Mouse (Mus musculus): Measurements from ENCODE around the gene Ccna2. TPM values are rescaled to one million over a fixed set of nuclear protein-coding genes. Genes with fewer than 3 reads are reported as not detected.
"Not testable (repeated sequence)": the region's sequence is repeated elsewhere in the genome, so short reads cannot be mapped to it uniquely, and the experiment has no call there.

The Ccna2 gene
- total RNA-seq (2021), result 1 to 10 TPM in 1 of 2 experiments, under 1 TPM in 1; 0.96 to 1.7 TPM
- long read RNA-seq, experiment 1, result 0 reads
- long read RNA-seq, experiment 2, partial matches to known transcripts, result 0 of 1 reads
- long read RNA-seq, experiment 2, other reads (novel, unspliced or antisense), result 0 of 1 reads

DNA sequence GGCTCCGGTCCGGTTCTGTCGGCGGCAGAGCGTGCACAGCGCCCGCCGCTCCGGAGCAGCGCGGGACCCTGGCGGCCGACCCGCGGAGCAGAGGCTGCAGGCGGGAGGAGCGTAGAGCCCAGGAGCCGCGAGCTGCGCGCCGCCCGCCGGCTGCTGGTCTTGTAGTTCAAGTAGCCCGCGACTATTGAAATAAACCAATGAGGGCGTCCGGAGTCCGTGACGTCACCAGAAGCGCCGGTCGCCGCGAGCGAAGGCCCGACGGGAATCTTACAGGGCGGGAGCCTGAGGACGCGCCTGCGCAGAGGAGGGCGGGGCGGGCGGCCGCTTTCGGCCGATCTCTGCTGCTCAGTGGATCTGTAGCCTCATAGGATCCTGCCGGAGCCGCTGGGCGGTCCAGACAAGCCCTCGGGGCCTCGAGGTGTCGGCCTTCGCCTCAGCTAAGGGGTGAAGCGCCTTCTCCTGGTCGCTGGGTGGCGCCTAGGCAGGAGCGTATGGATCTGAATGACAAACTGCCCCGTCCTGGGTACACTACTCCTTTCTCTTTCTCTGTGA lies at the start of gene Ccna2:
TSS of gene Ccna2 (minus strand) at position 324 of the 552 bp plus-strand sequence.
- intact Hi-C loops (cut with DNase I), result no loop called here
- DNase-seq, result peak; percentile 95 to 96

DNA sequence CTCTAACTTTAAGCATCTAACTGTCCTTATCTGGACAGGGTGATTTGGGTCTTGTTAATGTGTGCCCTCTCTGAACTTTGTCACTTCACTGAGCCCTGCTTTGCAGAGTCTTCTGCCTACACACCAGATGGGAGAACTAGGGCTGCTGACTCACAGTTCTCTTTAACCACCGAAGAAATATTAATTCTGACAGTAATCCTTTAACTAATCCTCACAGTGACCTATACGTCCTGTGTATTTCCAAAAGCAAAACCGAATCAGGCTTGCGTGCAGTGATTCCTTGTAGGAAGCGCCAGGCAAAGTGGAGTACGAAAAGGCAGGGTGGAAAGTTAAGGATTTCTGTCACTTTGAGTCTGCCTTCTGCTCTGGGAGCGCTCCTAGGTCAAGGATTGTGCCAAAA lies 46.2 kb upstream of the Ccna2 start:
- DNase-seq, result no peak
- intact Hi-C loops (cut with DNase I), result no loop called here

DNA sequence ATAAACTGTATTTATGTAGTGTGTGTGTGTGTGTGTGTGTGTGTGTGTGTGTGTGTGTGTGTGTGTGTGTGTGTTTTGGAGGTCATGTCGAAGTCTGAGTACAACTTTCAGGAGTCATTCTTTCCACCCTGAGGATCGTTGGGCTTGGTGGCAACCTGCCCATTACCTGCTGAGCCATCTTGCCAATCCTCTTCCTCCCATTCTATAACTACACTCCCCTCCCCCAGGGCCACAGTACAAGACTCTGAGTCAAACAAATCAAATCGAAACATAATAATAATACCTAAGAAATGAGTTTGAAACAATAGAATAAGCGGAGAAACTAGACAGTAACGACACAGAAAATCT lies 41.9 kb upstream of the Ccna2 start:
- intact Hi-C loops (cut with DNase I), result no loop called here
- DNase-seq, result no peak

DNA sequence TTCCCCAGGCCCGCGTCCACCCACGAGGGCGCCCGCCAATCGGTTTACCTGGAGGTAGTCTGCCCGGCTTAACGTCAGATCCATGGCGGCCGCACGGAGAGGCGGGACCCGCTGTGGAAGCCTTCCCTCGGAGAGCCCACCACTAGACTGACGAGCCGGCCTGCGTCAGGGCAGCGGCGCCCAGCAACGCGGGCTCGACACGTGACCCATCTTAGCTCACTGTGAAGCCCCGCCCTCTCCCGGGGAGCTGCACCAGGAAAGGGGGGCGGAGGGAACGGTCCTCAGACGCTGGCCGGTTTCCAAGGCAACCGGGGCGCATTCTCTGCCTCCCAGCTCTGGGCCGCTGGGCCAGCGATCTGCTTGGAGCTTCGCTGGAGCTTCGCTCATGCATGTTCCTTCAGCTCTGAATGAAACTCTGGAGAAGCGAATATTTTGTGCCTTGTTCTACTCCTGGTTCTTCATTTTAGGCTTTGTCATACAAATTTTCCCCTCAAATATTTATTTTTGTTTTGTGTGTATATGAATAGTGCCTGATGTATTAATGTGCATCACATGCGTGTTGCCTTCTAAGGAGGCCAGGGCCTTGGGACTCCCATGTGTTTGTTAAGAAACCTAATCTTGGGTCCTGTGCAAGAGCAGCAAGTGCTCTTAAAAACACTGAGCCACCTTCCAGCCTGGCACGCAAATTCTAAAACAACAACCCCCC lies 41.4 kb upstream of the Ccna2 start, which contains the start of gene Bbs7:
TSS of gene Bbs7 (minus strand) at position 276 of the 706 bp plus-strand sequence.
- intact Hi-C loops (cut with DNase I), result no loop called here
- DNase-seq, result peak; percentile 76 to 86

DNA sequence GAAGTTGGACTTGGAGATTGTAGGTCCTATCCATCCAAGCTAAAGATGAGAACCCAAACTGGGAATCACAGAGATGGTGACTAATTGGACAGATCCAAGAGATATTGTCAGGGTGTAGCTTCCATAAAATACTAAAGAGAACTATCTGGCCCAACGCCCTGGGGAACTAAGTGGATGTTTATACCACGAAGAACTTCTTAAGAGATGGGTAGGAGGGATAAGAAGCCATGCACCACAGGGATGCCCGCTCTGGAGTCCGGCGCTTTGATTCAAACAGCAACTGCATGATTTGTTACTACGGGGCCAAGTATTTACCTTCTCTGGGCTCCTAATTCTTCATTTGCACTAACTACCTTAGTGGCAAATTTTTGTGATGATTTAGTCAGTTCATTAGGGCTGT lies 40.7 kb upstream of the Ccna2 start:
- intact Hi-C loops (cut with DNase I), result no loop called here
- no peak for DNase-seq

DNA sequence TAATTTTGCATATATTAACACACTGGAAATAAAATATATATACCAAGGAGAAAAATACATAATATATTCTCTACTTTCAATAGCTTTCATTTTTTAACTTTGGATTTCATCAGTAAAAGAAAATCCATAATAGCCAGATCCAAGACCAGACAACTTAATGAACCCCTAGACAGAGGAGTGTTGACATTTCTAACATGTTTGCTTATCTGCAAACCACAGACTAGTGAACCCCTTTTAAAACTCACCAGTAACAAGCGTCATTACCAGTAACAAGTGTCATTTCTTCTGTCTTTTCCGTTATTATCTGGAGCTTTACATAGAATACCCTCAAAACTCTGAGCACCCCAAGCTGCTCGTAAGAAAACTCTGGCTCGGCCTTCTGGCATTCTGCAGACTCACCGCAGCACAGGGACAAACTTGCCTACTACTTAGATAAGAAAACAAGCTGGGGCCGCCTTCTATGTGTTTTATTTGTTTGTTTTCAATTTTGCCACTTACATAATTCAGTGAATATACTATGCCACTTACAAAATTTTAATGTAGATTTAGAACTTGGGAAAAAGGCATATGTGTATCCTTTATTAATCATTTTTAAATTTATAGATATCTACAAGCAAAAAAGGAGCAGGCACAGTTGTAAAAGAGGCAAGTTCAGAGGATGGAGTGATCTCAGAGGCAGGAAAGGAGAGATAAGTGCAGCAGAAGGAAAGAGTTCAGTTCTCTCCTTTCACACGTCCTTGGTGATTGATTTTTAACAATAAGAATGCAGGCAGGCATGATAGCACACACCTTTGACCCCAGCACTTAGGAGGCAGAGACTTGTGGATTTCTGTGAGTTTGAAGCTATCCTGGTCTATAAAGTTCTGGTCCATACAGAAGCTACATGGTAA lies 34.2 kb upstream of the Ccna2 start:
- intact Hi-C loops (cut with DNase I), result no loop called here
- DNase-seq, result no peak

DNA sequence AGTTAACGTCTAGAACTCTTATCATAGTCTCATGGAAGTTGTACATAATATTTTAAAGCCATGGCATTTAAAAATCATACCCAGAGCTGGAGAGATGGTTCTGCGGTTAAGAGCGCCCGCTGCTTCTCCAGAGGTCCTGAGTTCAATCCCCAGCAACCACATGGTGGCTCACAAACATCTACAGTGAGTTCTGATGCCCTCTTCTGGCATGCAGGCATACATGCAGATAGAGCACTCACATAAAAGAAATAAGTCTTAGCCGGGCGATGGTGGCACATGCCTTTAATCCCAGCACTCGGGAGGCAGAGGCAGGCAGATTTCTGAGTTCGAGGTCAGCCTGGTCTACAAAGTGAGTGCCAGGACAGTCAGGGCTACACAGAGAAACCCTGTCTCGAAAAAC lies 27.8 kb upstream of the Ccna2 start:
- intact Hi-C loops (cut with DNase I); DNase-seq: not testable (repeated sequence)

DNA sequence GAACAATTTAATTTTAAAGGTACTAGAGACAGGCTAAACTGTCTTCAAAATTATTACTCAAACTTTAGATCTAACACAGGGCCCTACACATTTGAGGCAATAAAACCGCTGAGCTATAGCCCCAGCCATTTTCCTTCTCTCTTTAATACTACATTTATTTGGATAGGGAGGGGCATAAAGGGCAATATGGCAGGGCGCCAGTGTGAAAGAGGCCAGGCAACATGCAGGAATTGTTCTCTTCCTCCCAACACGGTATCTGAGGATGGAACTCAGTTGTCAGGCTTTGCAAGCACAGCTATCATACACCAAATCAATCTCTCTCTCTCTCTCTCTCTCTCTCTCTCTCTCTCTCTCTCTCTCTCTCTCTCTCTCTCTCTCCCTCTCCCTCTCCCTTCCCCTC lies 26.9 kb upstream of the Ccna2 start:
- intact Hi-C loops (cut with DNase I), result no loop called here
- DNase-seq, result no peak

DNA sequence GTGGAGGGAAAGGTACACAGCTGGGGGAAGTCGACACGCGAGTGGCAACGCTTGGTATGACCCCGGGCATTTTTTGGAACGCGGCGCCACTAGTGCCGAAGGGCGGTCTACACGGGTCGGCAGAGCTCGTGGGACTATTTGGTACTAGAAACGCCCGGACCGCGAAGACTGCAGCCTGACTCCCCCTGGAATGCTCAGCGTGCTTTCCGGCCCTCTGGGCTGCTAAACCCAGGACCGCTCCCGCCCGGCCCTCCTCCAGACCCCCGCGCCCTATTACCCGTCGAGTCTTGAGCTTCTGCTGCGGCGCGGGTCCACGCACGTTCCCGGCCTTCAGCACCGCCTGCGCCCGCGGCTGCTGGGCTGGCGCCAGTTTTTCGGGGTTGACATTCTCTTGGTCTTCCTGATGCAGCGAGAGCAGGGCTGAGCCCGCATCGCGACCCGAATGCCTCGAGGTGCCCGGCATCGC lies 556 bp downstream of the Ccna2 start:
- DNase-seq, result no peak
- intact Hi-C loops (cut with DNase I), result no loop called here

DNA sequence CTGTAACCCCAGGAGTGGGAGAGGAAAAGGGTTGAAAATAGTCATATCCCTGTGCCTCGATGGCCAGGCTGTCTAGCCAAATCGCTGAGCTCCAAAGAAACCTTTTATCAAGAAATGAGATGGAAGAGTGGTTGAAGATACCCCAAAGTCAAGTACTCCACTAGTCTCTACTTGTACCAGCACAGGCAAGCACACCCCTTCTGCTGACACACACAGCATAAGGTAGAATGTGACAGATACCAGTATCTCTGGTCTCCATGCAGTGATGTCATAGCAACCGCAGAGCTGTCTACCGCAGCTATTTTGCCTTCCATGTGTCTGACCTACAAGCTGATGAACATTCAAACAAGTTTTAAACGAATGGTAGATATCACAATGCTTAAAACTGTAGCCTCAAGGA lies 2.1 kb downstream of the Ccna2 start:
- intact Hi-C loops (cut with DNase I), result no loop called here
- no peak for DNase-seq

DNA sequence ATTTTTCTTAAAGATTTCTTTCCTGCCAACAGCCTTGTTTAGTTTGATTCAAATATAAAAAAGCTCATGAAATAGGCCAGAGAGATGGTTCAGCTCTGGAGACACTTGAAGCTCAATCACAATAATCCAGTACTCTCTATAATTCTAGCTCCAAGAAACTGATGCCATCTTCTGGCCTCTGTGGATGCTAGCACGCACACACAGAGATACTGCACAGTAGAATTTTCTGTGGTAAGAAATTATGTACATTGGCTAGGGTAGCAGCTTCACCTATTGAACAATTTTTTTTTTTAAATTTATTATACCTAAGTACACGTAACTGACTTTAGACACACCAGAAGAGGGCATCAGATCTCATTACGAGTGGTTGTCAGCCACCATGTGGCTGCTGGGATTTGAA lies 8.3 kb downstream of the Ccna2 start:
- intact Hi-C loops (cut with DNase I), result no loop called here

DNA sequence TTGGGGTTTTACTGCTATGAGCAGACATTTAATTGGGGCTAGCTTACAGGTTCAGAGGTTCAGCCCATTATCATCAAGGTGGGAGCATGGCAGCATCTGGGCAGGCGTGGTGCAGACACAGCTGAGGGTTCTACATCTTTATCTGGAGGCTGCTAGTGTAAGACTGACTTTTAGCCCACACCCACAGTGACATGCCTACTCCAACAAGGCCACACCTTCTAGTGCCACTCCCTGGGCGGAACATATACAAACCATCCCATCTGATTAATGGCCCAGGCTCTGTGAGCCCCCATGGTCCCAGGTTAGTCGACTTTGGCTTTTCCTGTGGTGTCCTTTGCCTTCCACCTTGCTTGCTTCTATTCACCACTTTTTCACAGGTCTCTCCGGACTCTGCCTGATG lies 12.3 kb downstream of the Ccna2 start:
- intact Hi-C loops (cut with DNase I), result no loop called here
- DNase-seq, result no peak

More for the DNA sequence above, 8.3 kb downstream of the Ccna2 start:
- DNase-seq, result no peak

DNA sequence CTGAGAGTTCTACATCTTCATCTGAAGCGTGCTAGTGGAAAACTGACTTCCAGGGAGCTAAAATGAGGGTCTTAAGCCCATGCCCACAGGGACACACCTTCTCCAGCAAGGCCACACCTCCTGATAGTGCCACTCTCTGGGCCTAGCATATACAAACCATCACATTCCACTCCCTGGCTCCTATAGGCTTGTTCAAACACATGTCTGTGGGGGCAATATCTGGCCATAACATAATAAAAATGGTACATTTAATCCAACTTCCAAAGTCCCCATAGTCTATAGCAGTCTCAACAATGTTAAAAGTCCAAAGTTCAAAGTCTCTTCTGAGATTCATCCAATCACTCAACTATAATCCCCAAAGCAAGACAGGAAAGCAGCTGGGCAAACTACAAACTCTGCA lies 14.3 kb downstream of the Ccna2 start:
- intact Hi-C loops (cut with DNase I), result no loop called here
- no peak for DNase-seq

DNA sequence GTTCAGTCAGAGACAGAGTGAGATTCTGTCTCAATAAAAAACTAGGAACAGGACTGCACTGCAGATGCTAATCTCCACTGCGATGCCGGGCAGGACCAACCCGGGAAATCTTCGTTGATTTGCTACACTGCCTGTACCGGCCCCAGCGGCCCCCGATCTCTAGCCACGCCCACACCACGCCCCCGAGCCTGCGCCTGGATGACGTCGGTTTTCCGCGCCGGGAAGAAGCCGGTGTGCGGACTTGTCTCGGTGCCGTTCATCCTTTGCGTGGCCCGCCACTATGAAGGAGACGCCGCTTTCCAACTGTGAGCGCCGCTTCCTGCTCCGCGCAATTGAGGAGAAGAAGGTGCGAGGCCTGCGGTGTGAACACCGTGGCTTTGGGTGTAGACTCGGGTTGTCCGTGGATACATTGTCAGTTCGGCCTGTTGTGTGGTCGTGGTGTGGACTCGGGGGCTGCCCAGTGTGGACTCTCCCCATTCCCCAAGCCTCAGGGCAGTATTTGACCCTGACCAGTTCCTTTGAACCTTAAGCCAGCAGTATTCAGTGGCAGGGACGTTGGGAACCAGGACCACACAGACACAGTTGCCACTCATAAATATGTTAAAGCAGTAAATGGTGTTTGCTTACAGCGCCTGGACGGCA lies 19.4 kb downstream of the Ccna2 start, which contains the start of gene Exosc9:
TSS of gene Exosc9 (plus strand) at position 201 of the 642 bp plus-strand sequence.
- intact Hi-C loops (cut with DNase I), result no loop called here
- DNase-seq, result peak; percentile 89 to 94

DNA sequence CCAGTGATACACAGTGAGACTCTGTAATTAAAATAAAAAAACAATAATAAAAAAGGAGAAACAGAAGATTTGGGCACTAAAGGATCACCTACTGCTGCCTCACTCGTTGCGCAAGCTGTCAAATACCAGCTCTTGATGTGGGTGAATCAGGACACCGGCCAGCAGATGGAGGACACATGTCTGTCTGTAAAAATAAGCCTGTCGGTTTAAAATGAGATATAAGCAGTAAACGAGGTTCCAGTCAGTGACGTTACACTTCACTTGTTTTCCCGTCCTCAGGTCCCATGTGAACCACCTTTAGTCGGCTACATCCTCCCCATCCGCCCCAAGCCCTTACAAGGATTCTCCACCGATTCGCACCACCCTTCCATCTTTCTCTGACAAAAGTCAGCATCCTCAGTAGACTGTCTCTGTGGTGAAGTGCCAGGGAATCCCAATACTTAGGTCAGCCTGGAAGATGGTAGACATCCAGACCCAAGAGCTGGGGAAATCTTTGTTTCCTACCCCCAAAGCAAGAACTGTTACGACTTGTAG lies 20.0 kb downstream of the Ccna2 start:
- intact Hi-C loops (cut with DNase I), result no loop called here
- no peak for DNase-seq

DNA sequence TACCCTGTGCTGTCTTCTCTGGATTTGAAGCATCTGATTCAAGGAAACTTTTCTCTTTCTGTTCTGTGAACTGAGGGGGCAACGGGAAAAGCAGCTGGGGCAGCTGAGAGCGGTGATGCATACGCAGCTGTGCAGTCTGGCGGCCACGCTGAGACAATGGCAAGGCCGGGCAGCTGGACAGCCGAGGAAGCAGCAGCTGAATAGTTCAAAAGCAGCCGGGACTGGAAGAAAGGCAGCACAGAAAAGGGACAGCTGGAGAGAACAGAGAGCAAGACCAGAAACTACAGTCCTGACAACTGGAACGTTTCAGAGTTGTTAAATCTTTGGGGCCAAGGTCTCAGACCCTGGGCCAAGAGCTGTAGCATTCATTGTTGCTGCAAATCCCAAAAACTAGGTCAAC lies 20.6 kb downstream of the Ccna2 start:
- intact Hi-C loops (cut with DNase I), result no loop called here
- peak in 1 of 2 experiments; percentile 13 for DNase-seq

DNA sequence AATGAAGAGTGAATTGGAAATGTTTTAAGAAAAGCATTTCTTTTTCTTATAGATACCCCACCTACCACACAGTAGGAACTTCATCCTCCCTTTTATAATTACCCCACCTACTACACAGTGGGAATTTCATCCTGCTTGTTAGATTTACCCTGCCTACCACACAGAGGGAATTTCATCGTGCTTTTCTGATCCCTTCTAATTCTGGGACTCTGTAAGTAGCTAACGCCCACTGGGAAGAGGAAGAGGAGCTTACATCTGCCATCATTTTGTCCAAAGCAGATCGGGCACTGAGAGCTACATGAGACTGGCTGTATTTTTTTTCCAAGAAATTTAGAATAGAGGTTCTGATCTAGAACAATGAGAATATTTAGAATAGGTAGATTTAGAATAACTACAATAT lies 27.0 kb downstream of the Ccna2 start:
- intact Hi-C loops (cut with DNase I), result no loop called here
- no peak for DNase-seq

DNA sequence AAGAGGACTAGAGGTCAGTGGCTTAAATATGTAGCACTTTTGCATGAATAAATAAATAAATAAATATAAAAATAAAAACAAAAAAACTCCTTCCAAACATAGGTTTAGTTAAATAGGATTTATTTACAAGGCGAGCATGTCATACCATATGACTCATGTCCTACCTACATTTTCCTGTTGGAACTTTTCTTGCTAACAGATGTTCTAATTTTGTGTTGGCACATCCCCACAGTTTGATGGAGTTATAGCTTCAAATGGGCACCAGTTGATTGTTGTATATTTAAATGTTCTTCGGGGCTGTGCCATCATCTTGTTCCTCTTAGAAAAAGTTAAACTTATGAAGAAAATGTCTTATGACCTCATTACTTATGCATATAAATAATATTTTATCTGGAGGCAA lies 30.6 kb downstream of the Ccna2 start:
- no peak for DNase-seq
- intact Hi-C loops (cut with DNase I), result no loop called here

DNA sequence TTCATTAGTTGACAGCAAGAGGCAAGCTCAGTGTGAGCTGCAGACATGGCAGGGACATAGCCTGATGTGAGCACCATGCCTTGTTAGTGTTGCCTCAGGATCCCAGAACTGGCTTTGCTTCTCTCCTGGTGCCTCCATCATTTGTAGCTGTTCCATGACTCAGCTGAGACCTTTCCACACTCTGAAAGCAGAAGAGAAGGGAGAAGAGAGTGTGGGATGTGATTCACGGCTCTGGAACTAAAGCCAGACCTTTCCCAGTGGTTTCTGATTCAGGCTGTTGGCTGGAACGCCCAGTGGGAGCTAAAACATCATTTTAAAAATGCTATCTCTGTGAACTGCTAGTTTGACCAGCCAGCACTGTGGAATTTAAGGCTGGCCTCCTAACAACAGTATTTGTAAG lies 31.2 kb downstream of the Ccna2 start:
- intact Hi-C loops (cut with DNase I), result no loop called here
- DNase-seq, result no peak

DNA sequence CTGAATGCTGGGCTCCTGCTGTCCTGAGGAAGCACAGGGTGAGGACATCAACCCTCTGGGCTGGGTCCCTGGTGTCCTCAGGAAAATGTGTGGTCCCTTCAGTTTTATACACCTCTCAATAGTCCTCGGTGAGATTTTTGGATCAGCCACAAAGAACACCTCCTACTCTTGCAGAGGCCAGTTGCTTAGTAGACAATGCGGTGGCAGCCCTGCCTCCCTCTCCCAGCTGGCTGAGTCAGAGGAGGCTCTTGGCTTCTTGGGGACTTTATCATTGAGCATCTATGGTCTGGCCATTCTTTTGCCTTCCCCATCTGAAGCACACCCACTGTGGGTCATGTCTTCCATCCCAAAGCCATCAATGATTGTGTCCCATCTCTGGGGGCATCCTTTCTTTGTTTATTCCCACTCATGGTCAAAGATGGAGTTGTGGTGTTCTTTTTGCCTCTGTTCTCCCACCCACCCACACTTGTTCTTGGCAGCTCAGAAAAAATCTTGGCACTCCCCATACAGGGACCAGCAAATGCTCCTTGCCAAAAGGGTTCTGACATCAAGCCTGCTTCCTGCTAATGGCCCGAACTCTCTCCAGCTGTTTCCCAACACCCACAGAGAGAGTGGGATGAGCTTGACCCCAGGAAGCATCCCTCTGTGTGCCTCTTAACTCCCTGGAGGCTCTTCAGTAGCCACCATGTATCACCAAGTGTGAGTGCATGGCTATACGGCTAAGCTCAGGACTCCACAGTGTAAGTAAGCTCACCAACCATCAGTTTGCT lies 34.1 kb downstream of the Ccna2 start:
- no peak for DNase-seq
- intact Hi-C loops (cut with DNase I), result no loop called here
